Mouse (Mus musculus): ENCODE results near the gene Maml3. TPM values are rescaled to one million over a fixed set of nuclear protein-coding genes. Genes with fewer than 3 reads are reported as not detected.

Maml3 gene
- polyA plus RNA-seq, 1 experiment, result not detected

DNA sequence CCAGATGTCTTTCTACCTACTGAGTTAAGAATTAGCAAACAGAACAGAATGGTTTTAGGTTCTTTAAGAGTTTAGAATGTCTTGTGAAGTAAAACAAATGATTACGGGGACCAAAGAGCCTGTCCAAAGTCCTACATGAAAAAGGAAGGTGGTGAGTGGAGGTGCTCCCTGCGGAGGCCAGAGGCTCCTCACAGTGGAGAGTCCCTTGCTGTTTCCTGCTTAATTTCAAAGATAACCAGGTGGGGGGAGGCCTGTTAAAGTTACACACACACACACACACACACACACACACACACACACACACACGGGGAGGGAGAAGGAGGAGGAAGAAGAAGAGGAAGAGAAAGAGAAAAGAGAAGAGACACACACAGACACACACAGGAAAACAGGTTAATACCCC is 139.9 kb downstream of the Maml3 start:
- H3K4me1 ChIP-seq (ENCODE audit: control insufficient read depth, insufficient read depth, low read length), result peaks cover 20% of the 10 kb centered on the region
- no peak for TF ChIP-seq CTCF (IDR thresholded peaks at IDR 0.05; ENCODE audit: insufficient read depth, low read depth, low read length)
- TF ChIP-seq POLR2A (IDR thresholded peaks at IDR 0.05; ENCODE audit: insufficient read depth, low read depth, low read length), result no peak
- no peak overlapping the region for H3K4me3 ChIP-seq (ENCODE audit: insufficient read depth, low read depth, low read length)
- no peak overlapping the region for H3K27ac ChIP-seq (ENCODE audit: insufficient read depth, low read depth, low read length)
- 44% methylated on average over 3 of the region's 3 CpGs for WGBS

DNA sequence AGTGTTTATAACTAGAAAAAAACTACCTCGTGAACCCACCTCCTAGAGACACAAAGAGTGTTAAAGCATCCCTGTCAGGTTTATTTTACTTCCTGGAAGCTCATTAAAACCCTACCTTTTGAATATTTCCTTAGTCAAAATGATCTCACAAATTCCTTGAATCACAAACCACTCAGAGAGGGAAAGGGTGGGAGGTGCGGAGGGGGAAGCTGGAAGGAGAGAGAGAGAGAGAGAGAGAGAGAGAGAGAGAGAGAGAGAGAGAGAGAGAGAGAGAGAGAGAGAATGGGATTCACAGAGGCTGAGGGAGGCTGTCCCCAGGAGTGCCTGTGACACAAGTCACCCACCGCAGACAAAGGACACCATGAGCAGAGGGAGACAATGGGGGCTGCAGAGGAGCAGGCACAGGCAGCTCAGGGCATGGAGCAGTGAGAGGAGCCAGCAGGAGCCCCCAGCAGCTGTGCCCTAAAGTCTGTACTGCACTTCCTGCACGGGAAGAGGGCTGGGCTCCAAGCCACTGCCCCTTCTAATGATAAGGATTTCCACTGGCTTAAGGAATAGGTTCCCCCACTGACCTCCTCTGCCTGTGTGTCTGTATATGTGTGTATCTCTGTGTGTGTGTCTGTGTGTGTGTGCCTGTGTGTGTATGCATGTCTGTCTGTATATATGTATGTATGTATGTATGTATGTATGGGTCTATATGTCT is 140.8 kb downstream of the Maml3 start:
- TF ChIP-seq CTCF (IDR thresholded peaks at IDR 0.05; ENCODE audit: insufficient read depth, low read depth, low read length) (no peak), POLR2A (IDR thresholded peaks at IDR 0.05; ENCODE audit: insufficient read depth, low read depth, low read length) (no peak)
- Histone ChIP-seq H3K27ac (ENCODE audit: insufficient read depth, low read depth, low read length) (no peak overlapping the region), H3K4me1 (ENCODE audit: control insufficient read depth, insufficient read depth, low read length) (peaks cover 14% of the 10 kb centered on the region), H3K4me3 (ENCODE audit: insufficient read depth, low read depth, low read length) (no peak overlapping the region)
- WGBS, result 29% methylated on average over 4 of the region's 4 CpGs

DNA sequence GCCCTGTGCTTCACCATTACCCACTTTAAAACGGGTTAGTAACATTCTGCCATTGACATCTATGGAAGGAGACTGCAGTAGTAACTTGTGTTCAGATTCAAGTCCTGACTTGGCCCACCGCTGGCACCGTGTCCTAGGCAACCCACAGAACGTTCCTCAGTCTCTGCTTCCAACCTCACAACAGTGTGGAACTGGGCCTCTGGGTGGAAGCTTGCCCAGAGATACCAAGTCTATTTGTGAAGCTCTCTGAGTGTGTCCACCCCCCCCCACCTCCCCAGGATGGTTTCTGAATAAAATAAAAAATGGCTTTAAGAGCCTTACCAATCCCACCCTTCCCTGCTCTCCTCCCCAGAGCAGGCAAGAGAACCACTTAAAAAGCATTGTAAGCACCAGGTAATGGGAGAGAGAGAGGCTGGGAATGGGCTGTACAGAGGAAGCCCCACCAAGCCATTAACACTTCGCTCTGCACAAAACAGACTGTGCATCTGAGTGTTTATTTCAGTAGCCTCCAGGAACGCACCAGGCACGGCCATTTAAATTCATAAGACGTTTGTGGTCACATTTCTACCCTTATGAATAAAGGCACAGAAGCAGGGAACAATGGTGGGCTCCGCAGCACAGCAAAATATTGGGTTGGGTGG is 141.6 kb downstream of the Maml3 start:
- H3K27ac ChIP-seq (ENCODE audit: insufficient read depth, low read depth, low read length), result no peak overlapping the region
- H3K4me1 ChIP-seq (ENCODE audit: control insufficient read depth, insufficient read depth, low read length), result peaks cover 14% of the 10 kb centered on the region

DNA sequence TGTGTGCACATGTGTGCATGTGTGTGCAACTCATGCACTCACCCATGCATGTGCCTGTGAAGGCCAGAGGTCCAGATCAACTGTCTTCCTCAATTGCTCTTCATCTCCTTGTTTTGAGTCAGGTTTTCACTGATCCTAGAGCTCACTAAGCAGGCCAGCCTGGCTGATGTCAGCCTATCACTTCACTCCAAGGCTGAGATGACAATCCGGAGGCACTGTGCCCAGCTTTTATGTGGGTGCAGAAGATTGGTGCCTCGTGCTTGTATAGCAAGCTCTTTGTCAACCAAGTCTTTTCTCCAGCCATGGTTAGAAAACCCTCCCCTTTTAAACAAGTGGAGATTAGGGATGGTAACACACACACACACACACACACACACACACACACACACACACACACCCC is 146.1 kb downstream of the Maml3 start:
- TF ChIP-seq POLR2A (IDR thresholded peaks at IDR 0.05; ENCODE audit: insufficient read depth, low read depth, low read length) (no peak), CTCF (IDR thresholded peaks at IDR 0.05; ENCODE audit: insufficient read depth, low read depth, low read length) (no peak)
- Histone ChIP-seq H3K27ac (ENCODE audit: insufficient read depth, low read depth, low read length) (no peak overlapping the region), H3K4me1 (ENCODE audit: control insufficient read depth, insufficient read depth, low read length) (peaks cover 4% of the 10 kb centered on the region; the same call in 1 of the 2 replicates), H3K4me3 (ENCODE audit: insufficient read depth, low read depth, low read length) (no peak overlapping the region)
- WGBS, result 41% methylated on average over 2 of the region's 2 CpGs

More for the DNA sequence above, 141.6 kb downstream of the Maml3 start:
- H3K4me3 ChIP-seq (ENCODE audit: insufficient read depth, low read depth, low read length), result no peak overlapping the region
- TF ChIP-seq CTCF (IDR thresholded peaks at IDR 0.05; ENCODE audit: insufficient read depth, low read depth, low read length) (no peak), POLR2A (IDR thresholded peaks at IDR 0.05; ENCODE audit: insufficient read depth, low read depth, low read length) (no peak)
- WGBS, result 49% methylated on average over 9 of the region's 9 CpGs

DNA sequence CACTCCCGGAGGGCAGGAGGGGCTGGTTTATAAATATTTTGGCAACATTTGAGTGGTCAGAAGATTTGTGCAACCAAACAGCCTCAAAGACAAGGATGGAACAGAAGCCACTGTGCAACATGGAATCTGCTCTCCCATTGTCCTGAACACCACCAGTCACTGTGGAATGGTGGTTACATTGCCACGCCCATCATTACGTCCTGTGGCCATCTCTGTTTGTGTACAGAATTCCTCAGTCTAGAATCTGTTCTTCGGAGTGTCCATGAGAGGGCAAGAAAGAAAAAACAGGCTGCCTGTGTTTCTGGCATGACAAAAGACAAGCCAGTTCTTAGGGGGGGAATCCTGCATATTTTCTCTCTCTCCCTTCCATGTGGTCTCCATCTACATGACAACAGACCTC is 150.4 kb downstream of the Maml3 start:
- H3K4me1 ChIP-seq (ENCODE audit: control insufficient read depth, insufficient read depth, low read length), result peaks cover 15% of the 10 kb centered on the region; the same call in 1 of the 2 replicates
- TF ChIP-seq CTCF (IDR thresholded peaks at IDR 0.05; ENCODE audit: insufficient read depth, low read depth, low read length) (no peak), POLR2A (IDR thresholded peaks at IDR 0.05; ENCODE audit: insufficient read depth, low read depth, low read length) (no peak)
- no peak overlapping the region for H3K4me3 ChIP-seq (ENCODE audit: insufficient read depth, low read depth, low read length)
- H3K27ac ChIP-seq (ENCODE audit: insufficient read depth, low read depth, low read length), result no peak overlapping the region
- 74% methylated on average over 4 of the region's 4 CpGs for WGBS

DNA sequence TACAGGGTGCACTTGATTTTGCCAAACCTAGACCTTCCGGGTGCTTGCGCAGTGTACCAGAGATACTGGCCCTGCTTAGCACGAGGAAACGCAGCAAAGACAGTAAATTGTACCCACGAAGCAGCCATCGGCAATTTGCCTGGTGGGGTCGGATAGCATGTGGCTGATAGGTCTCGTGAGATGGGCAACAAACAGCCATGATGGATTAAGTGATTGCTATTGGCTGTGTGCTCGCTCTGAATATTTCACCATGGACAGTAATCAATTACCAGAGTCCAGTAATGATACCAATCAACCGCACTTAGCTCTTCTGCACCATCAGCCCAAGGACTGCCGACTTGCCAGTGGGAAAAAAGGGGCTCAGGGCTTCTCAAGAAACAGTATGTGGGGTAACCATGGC is 150.9 kb downstream of the Maml3 start:
- peaks cover 15% of the 10 kb centered on the region; the same call in 1 of the 2 replicates for H3K4me1 ChIP-seq (ENCODE audit: control insufficient read depth, insufficient read depth, low read length)
- TF ChIP-seq POLR2A (IDR thresholded peaks at IDR 0.05; ENCODE audit: insufficient read depth, low read depth, low read length) (no peak), CTCF (IDR thresholded peaks at IDR 0.05; ENCODE audit: insufficient read depth, low read depth, low read length) (no peak)
- 84% methylated on average over 11 of the region's 11 CpGs for WGBS
- H3K4me3 ChIP-seq (ENCODE audit: insufficient read depth, low read depth, low read length), result no peak overlapping the region
- no peak overlapping the region for H3K27ac ChIP-seq (ENCODE audit: insufficient read depth, low read depth, low read length)

DNA sequence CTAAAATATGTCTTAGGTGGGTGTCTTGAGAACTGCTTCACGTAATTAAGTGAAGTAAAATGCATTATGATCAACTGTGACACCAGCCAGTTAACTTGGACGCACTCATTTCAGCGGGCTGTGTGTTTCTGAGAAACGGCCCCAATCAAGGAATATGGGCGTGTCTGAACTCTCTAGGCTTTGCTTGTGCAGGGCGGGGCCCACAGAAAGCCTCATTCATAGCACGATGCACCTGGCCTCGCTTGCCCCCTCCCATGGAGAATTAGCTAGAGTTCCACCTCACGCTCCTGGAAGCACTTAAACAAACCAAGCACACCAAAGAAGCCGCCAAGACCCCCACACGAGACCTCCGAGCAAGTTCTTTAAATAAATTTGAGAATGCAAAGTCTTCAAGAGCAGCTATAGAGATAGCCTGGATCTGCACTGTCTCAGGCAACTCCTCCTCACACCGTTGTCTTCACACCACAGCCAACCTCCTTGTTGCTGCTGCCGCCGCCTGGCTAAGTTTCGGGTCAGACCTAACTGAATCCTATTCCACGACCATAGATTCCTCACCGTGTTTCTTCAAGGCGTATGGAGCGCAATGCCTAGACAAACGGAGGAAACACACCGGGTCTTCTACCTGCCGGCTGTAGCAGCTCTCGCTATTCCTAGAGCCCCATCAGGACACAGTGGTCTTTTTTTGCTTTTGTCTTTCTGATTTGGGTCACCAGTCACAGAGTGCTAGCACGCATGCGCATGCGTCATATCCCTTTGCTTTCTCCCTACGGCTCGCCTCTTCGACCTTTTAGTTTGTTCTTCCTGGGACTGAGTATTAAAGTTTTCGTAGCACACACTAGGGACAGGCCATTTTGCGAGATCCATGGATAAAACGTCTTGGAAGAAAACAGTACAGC is 151.9 kb downstream of the Maml3 start:
- peak overlapping the region; percentile 17; the same call in 1 of the 2 replicates for H3K4me3 ChIP-seq (ENCODE audit: insufficient read depth, low read depth, low read length)

DNA sequence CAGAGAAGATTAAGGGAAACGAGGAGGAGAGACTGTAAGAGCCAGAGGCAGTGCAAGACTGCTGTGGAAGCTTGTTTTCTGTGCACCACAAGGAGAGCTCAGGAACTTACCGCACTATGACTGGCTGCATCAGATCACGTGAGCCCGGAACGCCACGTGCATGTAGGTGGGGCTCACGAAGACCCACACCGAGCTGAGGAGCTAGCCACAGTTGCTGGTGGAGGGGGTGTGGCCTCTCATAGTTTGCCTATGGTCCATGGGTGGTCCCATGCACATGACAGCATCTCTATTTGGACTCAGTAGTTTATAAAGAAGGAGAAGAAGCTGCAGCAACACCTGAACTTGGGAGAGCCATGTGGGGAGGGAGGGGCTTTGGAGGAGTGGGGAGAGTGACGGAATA is 152.6 kb downstream of the Maml3 start:
- no peak overlapping the region for H3K4me3 ChIP-seq (ENCODE audit: insufficient read depth, low read depth, low read length)
- TF ChIP-seq POLR2A (IDR thresholded peaks at IDR 0.05; ENCODE audit: insufficient read depth, low read depth, low read length), result no peak
- no peak for TF ChIP-seq CTCF (IDR thresholded peaks at IDR 0.05; ENCODE audit: insufficient read depth, low read depth, low read length)
- 89% methylated on average over 9 of the region's 9 CpGs for WGBS
- no peak overlapping the region for H3K27ac ChIP-seq (ENCODE audit: insufficient read depth, low read depth, low read length)
- peaks cover 15% of the 10 kb centered on the region; the same call in 1 of the 2 replicates for H3K4me1 ChIP-seq (ENCODE audit: control insufficient read depth, insufficient read depth, low read length)

More for the DNA sequence above, 151.9 kb downstream of the Maml3 start:
- TF ChIP-seq POLR2A (IDR thresholded peaks at IDR 0.05; ENCODE audit: insufficient read depth, low read depth, low read length) (no peak), CTCF (IDR thresholded peaks at IDR 0.05; ENCODE audit: insufficient read depth, low read depth, low read length) (no peak)
- WGBS, result 79% methylated on average over 33 of the region's 33 CpGs
- Histone ChIP-seq H3K27ac (ENCODE audit: insufficient read depth, low read depth, low read length) (no peak overlapping the region), H3K4me1 (ENCODE audit: control insufficient read depth, insufficient read depth, low read length) (peaks cover 15% of the 10 kb centered on the region; the same call in 1 of the 2 replicates)

All from olfactory bulb, adult 2 months (tissue).